Mouse (Mus musculus) liver, embryonic 18 days (tissue): ENCODE data around the gene Susd1. TPM values are rescaled to one million over a fixed set of nuclear protein-coding genes. Genes with fewer than 3 reads are reported as not detected.

Experiments
- polyA plus RNA-seq: library from polyadenylated mRNA; depleted of rRNA; stranded (reverse); fragments of >200 nt; gene quantifications from 2 replicates; pipeline ENCODE4 v1.2.3, GENCODE M21; 2012; rRNA removed

The Susd1 gene
- polyA plus RNA-seq = 20.7 and 21.9 TPM in 2 replicates

DNA sequence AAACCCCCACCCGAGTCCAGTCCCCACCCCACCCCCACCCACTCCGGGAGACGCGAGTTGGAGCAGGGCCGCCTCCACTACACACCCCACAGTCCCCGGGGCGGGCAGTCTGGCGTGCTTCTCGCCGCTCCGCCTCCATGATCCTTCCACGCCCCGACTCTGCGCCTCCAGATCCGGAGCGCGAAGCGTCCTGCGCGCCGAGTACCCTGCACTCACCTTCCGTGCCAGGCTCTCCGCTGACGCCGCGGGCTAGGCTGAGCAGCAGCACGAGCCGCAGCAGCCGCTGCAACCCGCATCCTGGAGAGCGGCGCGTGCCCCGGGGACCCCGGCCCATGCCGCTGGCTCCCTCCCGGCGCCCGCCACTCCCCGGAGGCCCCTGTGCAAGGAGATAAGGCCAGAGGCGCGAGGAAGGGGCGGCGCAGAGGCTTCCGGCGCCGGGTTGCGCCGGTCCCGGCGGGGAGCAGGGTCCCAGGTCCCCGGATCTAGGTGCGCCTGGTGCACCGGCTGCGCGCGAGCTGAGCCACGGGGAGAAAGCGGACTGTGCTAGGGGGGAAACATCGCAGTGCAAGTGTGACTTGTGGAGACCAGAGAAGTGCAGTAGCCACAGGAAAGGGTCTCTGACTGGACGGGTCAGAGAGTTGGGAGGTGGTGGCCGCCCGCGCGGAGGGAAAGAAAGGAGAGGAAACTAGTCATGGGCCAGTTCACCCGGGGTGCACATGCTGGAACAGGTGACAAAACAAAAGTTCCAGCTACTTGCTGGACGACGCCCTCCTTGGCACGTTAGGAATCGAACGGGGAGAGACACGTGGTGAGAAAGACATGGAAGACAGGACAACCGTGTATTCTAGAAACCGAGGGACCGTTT, at the start of gene Susd1:
Susd1 (minus strand) TSS at position 644 of the 865 bp plus-strand sequence.

Other genes starting within 250 kb of the Susd1 start
- gene Ugcg, start 249.4 kb downstream of the Susd1 start, polyA plus RNA-seq = 17.9 and 18.1 TPM in 2 replicates
- gene Ptbp3, start 110.7 kb upstream of the Susd1 start, polyA plus RNA-seq = 23.7 and 26.9 TPM in 2 replicates
- gene Hsdl2, start 142.9 kb upstream of the Susd1 start, polyA plus RNA-seq = 32.9 and 35.0 TPM in 2 replicates
- gene E130308A19Rik, start 187.6 kb upstream of the Susd1 start, polyA plus RNA-seq = 2.3 and 2.6 TPM in 2 replicates